Comparison of ENCODE assay signal across 8 mouse cellular contexts in the genomic region with DNA sequence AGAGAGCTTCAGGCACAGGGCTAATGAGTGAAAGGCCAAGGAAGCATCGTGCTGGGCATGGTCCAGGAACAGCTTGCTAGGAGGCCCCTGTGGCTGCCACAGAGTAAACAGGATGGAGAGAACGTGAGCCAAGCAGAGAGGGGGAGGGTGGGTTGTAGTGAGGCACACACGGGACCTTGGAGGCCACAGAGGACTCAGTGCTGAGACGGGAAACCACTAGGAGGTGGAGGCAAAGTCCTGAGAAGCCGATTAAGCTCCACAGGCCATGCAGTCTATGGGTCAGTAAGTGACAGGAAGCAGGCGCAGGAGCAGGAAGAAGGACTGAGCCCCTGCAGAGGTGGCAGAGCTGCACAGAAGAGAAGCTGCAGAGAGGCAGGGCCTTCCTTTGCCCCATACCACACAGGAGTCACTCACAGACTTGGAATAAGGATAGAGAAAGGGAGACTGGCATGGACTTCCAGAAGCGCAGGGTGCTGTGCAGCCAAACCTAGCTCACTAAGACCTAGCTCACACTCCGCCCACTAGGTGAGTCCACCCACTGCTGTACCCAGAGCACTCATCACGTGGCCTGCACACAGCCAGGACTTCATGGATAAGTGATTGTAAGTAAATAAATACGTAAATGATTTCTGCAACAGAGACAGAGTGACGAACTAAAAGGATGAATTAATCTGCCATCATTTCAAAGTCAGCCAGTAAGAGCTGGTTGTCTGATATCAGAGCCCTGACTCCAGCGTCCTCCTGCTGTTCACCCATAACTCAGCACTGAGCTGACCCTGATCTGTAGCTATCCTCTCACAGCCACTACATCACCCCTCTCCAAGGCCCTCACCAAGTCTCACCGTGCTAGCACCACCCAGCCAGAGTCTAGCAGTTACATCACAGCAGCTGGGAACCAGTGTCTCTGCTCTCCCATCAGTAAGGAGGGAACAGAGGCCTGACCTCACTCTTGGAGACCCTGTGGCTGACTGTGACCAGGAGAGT. TPM values are rescaled to one million over a fixed set of nuclear protein-coding genes. Genes with fewer than 3 reads are reported as not detected.
A peak's percentile ranks its signal among the peaks of the same experiment; 100 is the strongest.
DNase-seq lines count a peak whose midpoint lies in the region; ATAC-seq lines count a peak whose summit lies in the region.

No protein-coding gene starts in this region.

- no peaks in the 10 kb centered on the region for H3K9me3 ChIP-seq in neural tube, embryonic 14.5 days (ENCODE audit: control insufficient read depth, low read length)
- H3K9me3 ChIP-seq in heart, embryonic 12.5 days (replicated peaks): no peaks in the 10 kb centered on the region
- H3K9me3 ChIP-seq in liver, embryonic 16.5 days (replicated peaks; ENCODE audit: control insufficient read depth, low read length): no peaks in the 10 kb centered on the region

- WGBS in neural tube, embryonic 14.5 days: 60% methylated on average over 13 of the region's 13 CpGs
- WGBS in heart, embryonic 12.5 days: 46% methylated on average over 13 of the region's 13 CpGs
- 39% methylated on average over 13 of the region's 13 CpGs for WGBS in liver, embryonic 16.5 days (ENCODE audit: insufficient replicate concordance)

- no peaks in the 10 kb centered on the region for H3K4me1 ChIP-seq in neural tube, embryonic 14.5 days (ENCODE audit: control insufficient read depth, insufficient read depth, low read length)
- H3K4me1 ChIP-seq in heart, embryonic 12.5 days (replicated peaks): peaks cover 15% of the 10 kb centered on the region
- no peaks in the 10 kb centered on the region; the same call in 1 of the 2 replicates for H3K4me1 ChIP-seq in liver, embryonic 16.5 days (ENCODE audit: control insufficient read depth, low read depth, low read length)

- H3K36me3 ChIP-seq in neural tube, embryonic 14.5 days (ENCODE audit: control insufficient read depth, insufficient read depth, low read length): peaks cover 21% of the 10 kb centered on the region
- peaks cover 60% of the 10 kb centered on the region for H3K36me3 ChIP-seq in heart, embryonic 12.5 days
- no peaks in the 10 kb centered on the region for H3K36me3 ChIP-seq in liver, embryonic 16.5 days (ENCODE audit: control insufficient read depth, insufficient read depth)

- H3K27me3 ChIP-seq in neural tube, embryonic 14.5 days (ENCODE audit: control insufficient read depth, insufficient read depth, low read length): no peaks in the 10 kb centered on the region
- H3K27me3 ChIP-seq in heart, embryonic 12.5 days (replicated peaks): no peaks in the 10 kb centered on the region
- no peaks in the 10 kb centered on the region for H3K27me3 ChIP-seq in liver, embryonic 16.5 days (ENCODE audit: control insufficient read depth, insufficient read depth, low read depth, low read length)

- no peak for DNase-seq in neural tube, embryonic 10.5 days (ENCODE audit: extremely low spot score, low spot score)
- peak; percentile 94 to 95 for DNase-seq in cerebellum, postnatal 14 days
- peak; percentile 92 for DNase-seq in kidney, adult 9 months
- DNase-seq in T-cell, adult 2 months (ENCODE audit: low spot score): no peak

- ATAC-seq in neural tube, embryonic 14.5 days (ENCODE audit: low read depth): peak; percentile 55; the same call in 1 of the 2 replicates
- ATAC-seq in heart, embryonic 12.5 days (ENCODE audit: insufficient number of reproducible peaks, low FRiP score): peak; percentile 78
- ATAC-seq in liver, embryonic 16.5 days (ENCODE audit: low read depth): peak; percentile 90
- ATAC-seq in CD4-positive, CD25-positive, alpha-beta regulatory T cell, adult 4 months: no peak

- H3K27ac ChIP-seq in neural tube, embryonic 14.5 days (ENCODE audit: low read depth, low read length): no peak overlapping the region
- H3K27ac ChIP-seq in heart, embryonic 12.5 days (ENCODE audit: poor library complexity, severe bottlenecking): peak overlapping the region; percentile 50
- H3K27ac ChIP-seq in liver, embryonic 16.5 days (ENCODE audit: low read length): peak overlapping the region; percentile 53

- no peak overlapping the region for H3K9ac ChIP-seq in neural tube, embryonic 14.5 days (replicated peaks; ENCODE audit: low read depth, low read length)
- H3K9ac ChIP-seq in heart, embryonic 12.5 days: peak overlapping the region; percentile 31; the same call in 1 of the 2 replicates
- H3K9ac ChIP-seq in liver, embryonic 16.5 days (ENCODE audit: low read depth, low read length): no peak overlapping the region

- H3K4me2 ChIP-seq in neural tube, embryonic 14.5 days (ENCODE audit: low read depth, low read length): no peak overlapping the region
- H3K4me2 ChIP-seq in heart, embryonic 12.5 days: no peak overlapping the region
- H3K4me2 ChIP-seq in liver, embryonic 16.5 days (ENCODE audit: low read depth, low read length): no peak overlapping the region

- H3K4me3 ChIP-seq in neural tube, embryonic 14.5 days (ENCODE audit: low read depth, low read length): no peak overlapping the region
- no peak overlapping the region for H3K4me3 ChIP-seq in heart, embryonic 12.5 days
- no peak overlapping the region for H3K4me3 ChIP-seq in liver, embryonic 16.5 days (ENCODE audit: low read depth, low read length)

RNA-seq across cellular contexts. Expression of a gene that starts 30.6 kb away (rescaled TPM):
- polyA plus RNA-seq in neural tube, embryonic 14.5 days (2014; fragmentation: Nextera tagmentation; extraction: Ambion mirVana): 64.9 and 77.6 TPM in 2 replicates
- polyA plus RNA-seq in heart, embryonic 12.5 days (2016; fragmentation: Nextera tagmentation; extraction: Ambion mirVana): 79.8 and 87.2 TPM in 2 replicates
- 27.0 and 27.2 TPM in 2 replicates for polyA plus RNA-seq in liver, embryonic 16.5 days (2015; fragmentation: Nextera tagmentation; extraction: Ambion mirVana)
- polyA plus RNA-seq in CD4-positive, CD25-positive, alpha-beta regulatory T cell, adult 4 months (2017; shearing (Covaris generic)): 10 to 100 TPM; 16.0 to 18.3 TPM

RNA-seq across cellular contexts. Expression of a gene that starts 57.9 kb away (rescaled TPM):
- 5.5 and 6.7 TPM in 2 replicates for polyA plus RNA-seq in neural tube, embryonic 14.5 days (2014; fragmentation: Nextera tagmentation; extraction: Ambion mirVana)
- polyA plus RNA-seq in heart, embryonic 12.5 days (2016; fragmentation: Nextera tagmentation; extraction: Ambion mirVana): 6.2 and 6.6 TPM in 2 replicates
- polyA plus RNA-seq in liver, embryonic 16.5 days (2015; fragmentation: Nextera tagmentation; extraction: Ambion mirVana): 1.0 and 1.4 TPM in 2 replicates
- 10 to 100 TPM; 11.7 to 21.4 TPM for polyA plus RNA-seq in CD4-positive, CD25-positive, alpha-beta regulatory T cell, adult 4 months (2017; shearing (Covaris generic))

Comparison
In these comparisons a context has a peak if more than half of its experiments do, and no peak if none do; other contexts are left out.
1. DNase-seq: peak in cerebellum, postnatal 14 days (2 of 2) and kidney, adult 9 months (single experiment); none in neural tube, embryonic 10.5 days (single experiment) and T-cell, adult 2 months (single experiment).